Mouse (Mus musculus) embryonic fibroblast, embryonic 13.5 days (primary cell): Measurements from ENCODE around the gene Mrpl23. TPM values are rescaled to one million over a fixed set of nuclear protein-coding genes. Genes with fewer than 3 reads are reported as not detected.

ENCODE experiments used
- H3K27ac ChIP-seq: 2 replicates; pipeline ENCODE4 v1.5.1; 2012; ENCODE audit warnings: low read length, control low read depth, inconsistent platforms; ENCODE audit not compliant: insufficient read depth
- H3K4me1 ChIP-seq: 2 replicates; pipeline ENCODE4 v1.6.1; 2011; ENCODE audit warnings: low read length; ENCODE audit not compliant: control insufficient read depth, insufficient read depth
- H3K4me3 ChIP-seq: 2 replicates; pipeline ENCODE4 v1.5.1; 2011; ENCODE audit warnings: mild to moderate bottlenecking, control low read depth, low read length; ENCODE audit not compliant: insufficient read depth
- CTCF ChIP-seq: IDR thresholded peaks from 2 replicates; pipeline ENCODE4 v1.5.1; 2011; ENCODE audit warnings: mild to moderate bottlenecking, control low read depth, low read length, moderate library complexity, borderline replicate concordance; ENCODE audit not compliant: insufficient read depth
- POLR2A ChIP-seq: IDR thresholded peaks from 2 replicates; pipeline ENCODE4 v1.6.1; 2011; ENCODE audit warnings: low read depth, mild to moderate bottlenecking, control low read depth, low read length, moderate library complexity
- polyA plus RNA-seq: library from polyadenylated mRNA; stranded (reverse); fragments of >200 nt; gene quantifications from 2 replicates; pipeline ENCODE4 v1.2.4, GENCODE M21; 2011; ENCODE audit warnings: low read depth; ENCODE audit not compliant: missing spikeins, insufficient read length

Gene Mrpl23
- polyA plus RNA-seq, 1 experiment, result 8.2 TPM

DNA sequence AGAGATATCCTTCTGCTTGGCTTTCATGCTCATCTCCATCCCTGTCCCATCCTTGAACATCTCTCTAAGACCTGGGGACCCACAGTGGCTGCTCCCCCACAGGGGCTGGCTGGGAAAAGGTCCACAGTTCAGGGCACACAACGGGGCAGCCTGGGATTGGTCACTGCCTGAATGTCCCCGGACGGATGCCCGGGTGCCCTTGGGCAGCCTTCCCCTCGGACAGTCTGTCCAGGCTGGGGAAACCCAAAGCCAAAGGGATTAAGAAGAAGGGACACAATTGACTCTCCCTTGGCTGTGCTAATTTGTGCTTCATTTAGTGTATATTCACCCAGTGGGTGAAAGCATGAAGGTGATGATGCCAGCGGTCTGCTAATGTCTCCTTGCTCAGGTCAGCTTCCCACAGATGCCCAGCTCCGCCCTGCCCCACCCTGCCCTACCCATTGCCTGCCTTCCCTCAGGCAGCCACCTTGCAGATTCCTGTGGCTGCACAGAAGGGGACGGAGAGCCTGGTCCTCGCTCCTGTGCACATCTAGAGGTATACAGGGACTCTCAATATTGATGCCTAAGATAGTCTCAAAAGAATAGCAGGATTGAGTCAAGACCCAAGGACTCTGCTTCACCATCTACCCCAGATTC lies 26.1 kb downstream of the Mrpl23 start:
- no peak for TF ChIP-seq CTCF
- TF ChIP-seq POLR2A, result no peak
- H3K4me1 ChIP-seq, result peaks cover 2% of the 10 kb centered on the region; the same call in 1 of the 2 replicates
- no peak overlapping the region for H3K27ac ChIP-seq
- H3K4me3 ChIP-seq, result no peak overlapping the region

DNA sequence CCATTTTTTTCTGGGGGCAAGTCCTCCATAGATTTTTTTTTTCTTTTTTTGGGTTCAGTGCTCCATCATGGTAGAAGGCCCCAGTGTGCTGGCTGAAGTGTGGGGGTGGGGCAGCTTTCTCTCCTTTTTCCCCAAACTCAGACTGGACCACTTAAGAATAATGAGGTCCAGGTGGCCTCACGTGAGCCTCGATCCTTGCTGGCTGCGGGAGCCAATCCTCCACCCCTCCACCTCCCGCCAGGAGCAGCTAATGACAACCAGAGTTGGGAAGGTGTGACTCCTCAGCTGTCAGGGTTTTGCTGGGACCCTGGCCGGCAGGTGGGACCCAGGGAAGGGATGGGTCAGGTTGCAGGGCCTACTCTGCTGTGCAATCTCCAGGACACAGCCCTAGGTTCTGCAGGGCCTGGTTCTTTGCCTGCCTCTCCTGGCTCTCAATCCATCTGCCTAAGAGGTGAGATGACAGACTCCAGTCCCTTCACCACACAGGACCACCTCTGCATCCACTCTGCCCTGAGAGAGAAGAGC lies 27.2 kb downstream of the Mrpl23 start:
- Histone ChIP-seq H3K4me3 (no peak overlapping the region), H3K4me1 (peaks cover 2% of the 10 kb centered on the region; the same call in 1 of the 2 replicates), H3K27ac (no peak overlapping the region)
- TF ChIP-seq CTCF (no peak), POLR2A (no peak)

DNA sequence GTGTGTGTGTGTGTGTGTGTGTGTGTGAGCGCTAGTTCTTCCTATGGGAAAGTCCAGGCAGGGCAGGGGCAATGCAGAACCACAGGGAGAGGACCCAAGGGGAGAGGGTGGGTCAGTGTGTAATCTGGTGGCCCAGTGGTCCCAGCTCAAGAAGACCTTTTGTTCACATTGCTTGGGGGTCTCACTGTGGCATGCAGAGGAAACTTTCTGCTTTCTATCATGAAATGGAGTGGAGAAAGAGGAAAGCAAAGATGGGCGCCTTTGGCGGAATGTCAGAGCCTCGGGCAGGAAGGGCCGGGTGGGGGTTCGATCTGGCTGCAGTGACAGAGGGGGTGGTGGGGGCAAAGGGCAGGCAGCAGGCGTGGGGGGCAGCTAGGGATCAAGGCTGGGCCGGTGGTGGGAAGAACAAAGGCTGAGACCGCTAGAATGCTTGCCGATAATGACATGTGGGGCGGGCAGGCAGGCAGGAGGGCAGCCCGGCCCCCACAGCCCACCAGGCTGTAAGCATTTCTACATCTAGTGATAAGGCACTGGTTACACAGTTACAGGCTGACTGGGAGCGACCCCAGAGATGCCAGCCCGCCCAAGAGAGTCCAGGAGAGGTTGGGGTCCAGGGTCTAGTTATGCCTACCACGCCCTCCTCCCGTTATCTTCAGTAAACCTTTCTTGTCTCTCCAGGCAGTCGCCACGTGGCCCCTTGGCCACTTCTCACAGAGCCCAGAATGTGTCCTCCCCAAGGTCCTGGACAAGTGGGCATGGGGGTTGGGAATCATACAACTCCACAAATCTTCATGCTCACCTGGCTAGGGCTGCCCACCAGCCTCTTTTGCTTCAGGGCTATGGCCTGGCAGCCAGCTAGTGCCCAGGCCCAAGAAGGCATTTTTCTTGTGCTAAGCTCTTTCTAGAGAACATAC lies 28.7 kb downstream of the Mrpl23 start:
- no peak overlapping the region for H3K4me3 ChIP-seq
- H3K4me1 ChIP-seq, result peaks cover 2% of the 10 kb centered on the region; the same call in 1 of the 2 replicates
- no peak overlapping the region for H3K27ac ChIP-seq
- TF ChIP-seq CTCF (no peak), POLR2A (no peak)

DNA sequence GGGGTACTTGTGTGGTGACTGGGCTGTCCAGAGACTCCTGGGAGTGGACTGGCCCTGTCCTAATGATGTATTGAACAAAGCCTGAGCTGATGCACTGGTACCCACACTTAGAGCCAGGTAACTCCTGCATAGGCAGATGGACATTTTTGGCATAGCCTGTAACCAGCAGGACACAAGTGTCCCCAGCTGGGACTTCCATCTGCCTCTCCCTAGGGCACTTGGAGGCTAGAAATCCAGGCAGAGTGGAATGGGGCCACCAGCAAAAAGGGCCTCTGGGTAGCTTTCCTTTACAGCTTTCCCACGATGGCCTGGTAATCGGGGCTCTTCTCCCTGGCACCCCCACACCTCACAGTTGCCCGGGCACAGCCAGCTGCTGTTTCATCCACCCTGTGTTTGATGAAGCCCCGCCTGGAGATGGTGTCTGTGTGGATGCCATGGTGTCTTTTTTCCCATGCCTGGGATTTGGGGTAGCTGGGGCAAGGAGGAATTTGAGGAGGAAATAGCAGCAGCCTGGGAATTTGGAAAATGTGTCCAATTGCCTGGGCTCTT lies 29.4 kb downstream of the Mrpl23 start:
- Histone ChIP-seq H3K4me3 (no peak overlapping the region), H3K27ac (no peak overlapping the region), H3K4me1 (peaks cover 2% of the 10 kb centered on the region; the same call in 1 of the 2 replicates)
- no peak for TF ChIP-seq CTCF
- TF ChIP-seq POLR2A, result no peak

- Histone ChIP-seq H3K27ac (no peak overlapping the region), H3K4me1 (peaks cover 7% of the 10 kb centered on the region; the same call in 1 of the 2 replicates), H3K4me3 (no peak overlapping the region)
- TF ChIP-seq CTCF (no peak), POLR2A (no peak)
These were observed 30.7 kb downstream of the Mrpl23 start for GRCm38 (mm10) chr7:142563168-142563567.

- peaks cover 7% of the 10 kb centered on the region; the same call in 1 of the 2 replicates for H3K4me1 ChIP-seq
- no peak for TF ChIP-seq CTCF
- TF ChIP-seq POLR2A, result no peak
- no peak overlapping the region for H3K27ac ChIP-seq
- no peak overlapping the region for H3K4me3 ChIP-seq
These were observed 32.6 kb downstream of the Mrpl23 start for GRCm38 (mm10) chr7:142564955-142565643.

DNA sequence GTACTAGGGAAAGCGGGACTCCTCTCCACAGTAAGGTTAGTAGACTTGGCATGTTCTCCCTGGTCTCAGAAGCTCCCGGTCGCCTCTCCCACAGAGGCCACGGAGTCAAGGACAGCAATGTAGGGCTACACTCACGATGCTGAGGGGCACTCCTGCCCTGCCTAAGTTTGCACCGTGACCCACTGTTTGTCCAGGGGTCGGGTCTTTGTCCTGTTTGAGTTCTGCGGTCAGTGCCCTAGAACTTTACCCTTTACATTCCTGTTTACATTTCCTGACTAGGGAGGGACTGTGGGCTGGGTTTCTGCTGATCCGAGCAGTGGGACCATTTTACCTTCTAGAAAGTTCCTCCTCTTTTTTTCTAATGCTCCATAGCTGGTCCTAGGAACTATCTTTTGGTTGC lies 34.0 kb downstream of the Mrpl23 start:
- peaks cover 7% of the 10 kb centered on the region; the same call in 1 of the 2 replicates for H3K4me1 ChIP-seq
- TF ChIP-seq POLR2A, result no peak
- TF ChIP-seq CTCF, result no peak
- no peak overlapping the region for H3K27ac ChIP-seq
- H3K4me3 ChIP-seq, result no peak overlapping the region

DNA sequence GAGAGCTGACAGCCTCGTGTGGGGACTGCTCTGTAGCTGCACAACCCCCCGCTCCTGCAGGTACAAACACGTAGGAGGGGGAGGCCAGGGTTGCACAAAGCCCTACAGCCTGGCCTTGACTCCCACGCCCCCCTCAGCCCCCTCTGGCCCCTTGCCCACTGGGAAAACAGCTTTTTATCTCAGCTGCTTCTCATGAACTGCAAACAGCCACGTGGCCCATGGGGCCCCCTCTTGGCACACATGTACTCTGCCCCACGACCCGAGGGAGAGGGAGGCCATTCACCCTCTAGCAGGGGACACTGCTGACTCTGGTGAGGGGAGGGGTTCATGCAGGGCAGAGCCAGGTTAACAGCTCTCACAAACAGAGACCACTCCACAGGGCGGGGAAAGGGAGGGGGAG lies 36.5 kb downstream of the Mrpl23 start:
- Histone ChIP-seq H3K4me1 (peaks cover 4% of the 10 kb centered on the region; the same call in 1 of the 2 replicates), H3K27ac (no peak overlapping the region), H3K4me3 (no peak overlapping the region)
- TF ChIP-seq CTCF, result no peak
- no peak for TF ChIP-seq POLR2A

DNA sequence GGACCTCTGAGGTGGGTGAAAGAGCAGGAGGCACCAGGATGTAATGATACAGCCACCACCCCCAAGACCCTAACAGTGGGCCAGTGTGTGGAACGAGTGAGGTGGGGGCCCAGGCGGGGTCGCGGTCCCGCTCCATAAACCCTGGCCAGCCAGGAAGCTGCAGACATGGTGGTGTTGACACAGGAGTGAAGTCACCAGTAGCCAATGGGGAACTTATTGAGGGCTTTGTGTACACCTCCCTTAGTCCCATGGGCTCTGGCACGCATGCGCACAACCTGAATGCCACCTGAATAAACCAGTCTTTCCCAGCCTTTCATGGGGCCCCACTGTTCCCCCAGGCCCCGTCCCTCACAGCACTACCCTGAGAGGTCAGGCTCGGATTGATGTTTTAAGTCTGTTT lies 38.1 kb downstream of the Mrpl23 start:
- TF ChIP-seq POLR2A, result no peak
- no peak for TF ChIP-seq CTCF
- no peak overlapping the region for H3K27ac ChIP-seq
- peaks cover 4% of the 10 kb centered on the region; the same call in 1 of the 2 replicates for H3K4me1 ChIP-seq
- no peak overlapping the region for H3K4me3 ChIP-seq
